Mouse (Mus musculus): ENCODE results near the gene Tlnrd1. TPM values are rescaled to one million over a fixed set of nuclear protein-coding genes. Genes with fewer than 3 reads are reported as not detected.
A peak's percentile ranks its signal among the peaks of the same experiment; 100 is the strongest.
"Not testable (repeated sequence)": the region's sequence is repeated elsewhere in the genome, so short reads cannot be mapped to it uniquely, and the experiment has no call there.

Tlnrd1 gene
- total RNA-seq (2021), result 17.8 and 18.1 TPM in 2 replicates
- long read RNA-seq, experiment 1, full-length matches to known transcripts, result 63 of 63 reads
- long read RNA-seq, experiment 1, partial matches to known transcripts, result 0 of 63 reads
- long read RNA-seq, experiment 1, other reads (novel, unspliced or antisense), result 0 of 63 reads
- long read RNA-seq, experiment 2, full-length matches to known transcripts, result 45 of 46 reads
- long read RNA-seq, experiment 2, partial matches to known transcripts, result 0 of 46 reads
- long read RNA-seq, experiment 2, other reads (novel, unspliced or antisense), result 1 of 46 reads

DNA sequence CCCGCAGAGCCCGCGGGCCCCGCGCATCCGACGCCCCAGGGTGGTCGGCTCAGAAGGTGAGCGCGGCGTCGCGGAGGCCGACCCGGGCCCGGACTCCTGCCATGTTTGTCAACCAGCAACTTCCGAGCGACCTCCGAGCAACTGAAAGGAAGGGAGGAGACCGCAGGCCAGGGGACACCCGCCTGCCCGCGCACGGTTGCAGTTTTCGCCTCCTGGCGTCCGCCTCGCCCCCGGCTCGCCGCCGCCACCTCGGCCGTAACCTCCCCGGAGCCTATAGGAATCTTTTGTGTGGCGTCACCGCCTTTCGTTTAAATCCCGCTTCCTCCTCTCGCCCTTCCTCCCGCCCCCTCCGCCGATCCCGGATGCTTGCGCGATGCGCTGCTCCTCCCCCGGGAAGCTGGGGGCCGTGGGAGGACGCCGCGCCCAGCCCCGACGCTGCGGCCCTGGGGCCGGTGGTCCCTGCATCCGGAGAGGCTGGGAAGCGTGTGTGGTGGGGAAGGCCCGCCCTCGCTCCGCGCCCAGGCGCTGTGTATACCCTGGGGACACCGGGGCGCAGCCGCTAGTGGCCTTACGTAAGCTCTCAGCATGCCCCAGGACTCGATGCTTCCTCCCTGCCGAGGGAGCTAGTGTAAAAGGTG lies at the start of gene Tlnrd1, which contains the start of gene Mesd:
Tlnrd1 (minus strand) TSS at position 285 of the 638 bp plus-strand sequence.
Mesd (plus strand) TSS at position 446 of the 638 bp plus-strand sequence.
- peak; percentile 94 for DNase-seq

- no peak for DNase-seq
These were observed 37.5 kb upstream of the Tlnrd1 start for GRCm38 (mm10) chr7:83921637-83922036.

DNA sequence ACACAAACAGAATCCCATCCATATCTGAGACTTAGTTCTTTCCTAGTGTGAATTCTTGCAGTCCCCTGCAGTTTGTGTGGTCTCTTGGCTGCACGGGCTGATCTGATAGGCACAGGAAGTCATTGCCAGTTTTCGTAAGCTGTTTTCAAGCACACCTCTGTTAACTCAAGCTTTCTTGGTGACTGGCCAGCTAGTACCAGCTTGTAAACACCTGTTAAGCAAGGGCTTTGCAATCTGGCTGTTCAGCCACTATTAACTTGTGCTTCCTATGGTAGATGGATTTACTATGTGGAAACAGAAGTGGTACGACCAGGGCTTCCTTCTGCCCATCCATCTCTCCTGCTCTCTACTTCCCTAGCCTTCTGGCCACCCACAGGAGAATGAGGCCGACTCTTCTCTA lies 36.1 kb upstream of the Tlnrd1 start:
- DNase-seq, result no peak

GRCm38 (mm10) chr7:83914566-83914965 lies 30.5 kb upstream of the Tlnrd1 start:
- DNase-seq, result peak; percentile 88

DNA sequence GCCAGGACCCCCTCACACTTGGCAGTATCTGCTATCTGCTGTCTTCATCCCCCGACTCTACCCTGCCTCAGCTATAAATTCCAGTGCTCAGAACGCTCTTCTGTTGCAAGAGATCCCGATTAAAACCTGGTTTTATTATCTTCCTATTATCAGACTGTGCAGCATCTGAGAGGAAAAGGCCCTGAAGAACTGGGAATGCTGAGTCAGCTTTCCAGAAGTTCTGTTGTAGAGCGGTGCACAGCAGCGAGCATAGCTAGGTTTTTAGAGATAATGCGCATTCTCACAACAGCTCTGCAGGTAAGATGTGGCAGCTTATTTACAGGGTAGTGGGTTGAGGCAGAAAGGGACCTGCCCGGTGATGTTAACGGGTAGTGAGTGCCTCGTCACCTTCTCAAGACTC lies 29.9 kb upstream of the Tlnrd1 start:
- no peak for DNase-seq

- no peak for DNase-seq
These were observed 29.4 kb upstream of the Tlnrd1 start for GRCm38 (mm10) chr7:83913405-83913932.

- no peak for DNase-seq
These were observed 27.8 kb upstream of the Tlnrd1 start for GRCm38 (mm10) chr7:83911909-83912308.

DNA sequence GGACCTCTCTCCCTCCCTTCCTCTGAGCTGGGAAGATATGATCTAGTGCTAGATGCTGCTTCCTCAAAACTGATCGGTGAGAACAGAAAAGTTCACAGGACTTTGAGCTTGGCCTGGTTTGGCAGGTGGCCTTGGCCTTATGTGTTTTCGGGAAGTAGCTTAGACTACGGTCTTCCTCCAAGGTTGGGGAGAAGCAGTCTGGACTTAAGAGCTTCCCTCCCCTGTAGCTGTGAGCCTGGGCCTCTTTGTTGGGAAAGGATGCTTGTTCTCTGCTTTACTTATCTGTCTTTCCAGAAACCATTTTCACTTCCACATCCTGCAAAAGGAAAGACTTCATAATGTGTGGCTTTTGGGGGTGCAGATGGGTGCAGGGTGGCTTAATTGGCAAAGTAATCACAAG lies 20.7 kb upstream of the Tlnrd1 start:
- DNase-seq, result no peak

- DNase-seq, result no peak
These were observed 18.4 kb upstream of the Tlnrd1 start for GRCm38 (mm10) chr7:83902296-83903145.

DNA sequence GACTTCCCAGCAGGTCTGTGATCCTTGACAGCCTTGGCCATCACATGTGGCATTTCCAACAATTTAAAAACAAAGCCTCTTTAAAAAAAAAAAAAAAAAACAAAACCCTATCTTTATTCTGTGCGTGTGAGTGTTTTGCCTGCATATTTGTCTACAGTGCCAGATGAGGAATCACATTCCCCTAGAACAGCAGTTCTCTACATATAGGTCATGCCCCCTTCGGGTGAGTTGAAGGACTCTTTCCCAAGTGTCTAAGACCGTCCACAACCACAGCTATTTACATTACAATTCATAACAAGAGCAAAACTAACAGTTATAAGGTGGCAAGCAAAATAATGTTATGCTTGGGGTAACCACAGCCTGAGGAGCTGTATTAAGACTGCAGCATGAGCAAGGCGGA lies 17.3 kb upstream of the Tlnrd1 start:
- no peak for DNase-seq

DNA sequence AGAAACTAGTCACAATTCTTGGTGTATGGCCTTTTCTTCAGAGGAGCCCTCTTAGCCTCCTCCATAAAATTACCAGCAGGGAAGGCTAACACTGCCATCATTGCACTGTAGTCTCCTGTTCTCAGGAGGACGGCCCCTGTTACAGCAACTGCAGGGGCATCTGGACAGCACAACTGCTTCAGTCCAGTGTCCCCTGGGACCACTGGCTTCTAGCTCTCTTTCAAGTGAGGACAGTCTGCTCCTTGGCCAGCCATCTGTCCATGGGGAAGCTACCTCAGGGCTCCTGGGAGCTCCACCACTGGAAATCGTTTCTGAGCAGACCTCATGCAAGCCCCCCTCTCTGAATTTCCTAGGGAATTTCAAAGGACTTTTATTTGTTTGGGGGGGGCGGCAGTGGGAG lies 16.4 kb upstream of the Tlnrd1 start:
- no peak for DNase-seq

DNA sequence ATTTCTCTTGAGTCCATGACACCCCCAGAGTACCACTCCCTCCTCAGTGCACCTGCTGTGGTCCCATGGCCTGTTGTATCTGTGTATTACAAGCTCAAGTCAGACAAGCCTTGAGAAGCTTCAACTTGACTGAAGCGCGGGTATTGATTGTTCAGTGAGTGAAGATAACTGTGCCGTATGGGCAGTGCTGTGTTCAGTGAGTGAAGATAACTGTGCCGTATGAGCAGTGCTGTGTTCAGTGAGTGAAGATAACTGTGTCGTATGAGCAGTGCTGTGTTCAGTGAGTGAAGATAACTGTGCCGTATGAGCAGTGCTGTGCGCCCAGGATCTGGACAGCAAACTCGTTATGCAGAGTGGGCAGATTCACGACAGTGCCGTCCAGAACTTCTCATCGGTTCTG lies 14.2 kb upstream of the Tlnrd1 start:
- no peak for DNase-seq

DNA sequence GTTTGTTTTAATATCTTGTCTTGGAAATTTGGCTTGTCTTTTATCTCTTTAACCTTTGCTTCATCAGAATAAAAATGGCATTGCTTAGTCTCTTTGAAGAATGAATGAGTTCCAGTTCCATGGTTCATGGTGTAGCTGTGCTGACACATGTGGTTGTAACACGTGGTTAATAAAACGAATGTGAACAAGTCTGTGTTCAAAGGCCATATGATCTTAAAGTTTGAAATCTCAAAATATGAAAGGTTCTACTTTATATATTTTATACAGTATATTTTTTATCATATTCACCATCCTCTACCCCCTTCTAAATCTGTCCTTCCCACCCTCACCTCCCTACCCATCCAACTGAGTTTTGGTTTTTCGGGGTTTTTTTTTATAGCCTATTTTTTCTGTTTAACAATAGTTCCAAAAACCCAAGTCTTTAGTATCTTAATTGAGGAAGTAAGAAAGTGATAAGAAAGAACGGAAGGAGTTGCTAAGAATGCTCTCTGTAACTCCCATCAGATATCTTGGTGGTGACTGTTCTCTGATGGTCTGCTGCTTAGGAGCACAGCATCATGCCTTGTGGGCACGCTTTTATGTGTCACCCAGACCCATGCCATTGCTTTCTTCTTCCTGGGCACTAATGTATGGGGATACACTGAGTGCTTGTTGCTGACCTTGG lies 12.1 kb upstream of the Tlnrd1 start:
- DNase-seq, result no peak

DNA sequence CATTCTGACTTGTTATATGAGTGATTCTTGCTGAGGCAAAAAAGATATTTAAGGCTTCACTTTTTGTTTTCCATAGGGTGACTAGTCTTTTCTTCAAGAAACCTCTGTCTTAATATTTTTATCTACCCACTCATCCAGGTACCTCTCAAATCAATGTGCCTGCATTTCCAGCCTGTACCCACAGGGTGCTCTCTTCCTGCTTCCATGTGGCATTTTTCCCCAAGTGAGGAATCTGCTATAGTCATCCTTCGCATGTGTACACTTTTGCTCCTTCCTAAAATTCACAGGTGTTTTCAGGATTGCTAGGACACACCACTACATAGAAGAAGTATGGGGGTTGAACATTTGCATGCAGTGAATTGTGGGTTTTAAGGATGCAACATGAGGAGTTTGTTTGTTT lies 10.2 kb upstream of the Tlnrd1 start:
- no peak for DNase-seq

GRCm38 (mm10) chr7:83892333-83892669 lies 8.2 kb upstream of the Tlnrd1 start:
- DNase-seq, result no peak

- peak; percentile 100 for DNase-seq
These were observed 7.6 kb upstream of the Tlnrd1 start for GRCm38 (mm10) chr7:83891433-83892332.

GRCm38 (mm10) chr7:83889946-83890345 lies 5.8 kb upstream of the Tlnrd1 start:
- not testable (repeated sequence) for DNase-seq

DNA sequence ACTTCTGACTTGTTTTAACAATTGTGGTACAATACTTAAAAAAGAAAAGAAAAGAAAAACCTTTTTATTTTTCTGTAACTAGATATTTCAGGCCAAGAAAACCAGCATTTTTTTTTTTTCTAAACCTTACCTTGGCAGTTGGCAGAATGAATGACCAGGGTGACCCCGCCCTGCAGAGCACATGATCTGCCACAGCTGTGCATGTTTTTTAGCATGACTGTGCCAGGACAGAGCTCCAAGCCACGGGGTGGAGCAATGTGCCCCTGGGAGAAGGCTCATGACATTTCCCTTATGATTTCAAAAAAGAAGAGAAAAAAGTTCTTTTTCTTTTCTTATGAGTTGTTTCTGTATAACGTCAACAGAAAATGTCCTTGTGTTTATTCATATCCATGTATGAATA lies 5.3 kb upstream of the Tlnrd1 start:
- DNase-seq, result peak; percentile 78

GRCm38 (mm10) chr7:83886366-83887129 lies 2.4 kb upstream of the Tlnrd1 start:
- DNase-seq, result peak; percentile 52

- DNase-seq, result no peak
These were observed 1.7 kb upstream of the Tlnrd1 start for GRCm38 (mm10) chr7:83885835-83886234.
